Mouse (Mus musculus) myocyte (in vitro differentiated cells): ENCODE measurements at regions not wholly inside any gene's neighbourhood (a gene's known extent, or its start where the extent isn't known, plus 50 kb on each side); places are given as distances from the start of the nearest gene placed in this dataset.

Experiments
- H3K27me3 ChIP-seq: one replicate; pipeline ENCODE4 v1.6.1; 2011; ENCODE audit not compliant: control insufficient read depth, insufficient read depth, insufficient read length
- H3K36me3 ChIP-seq: one replicate; pipeline ENCODE4 v1.6.1; 2011; ENCODE audit not compliant: control insufficient read depth, insufficient read depth
- H3K4me2 ChIP-seq: one replicate; pipeline ENCODE4 v1.6.1; 2011; ENCODE audit warnings: low read depth, control low read depth
- H3K4me3 ChIP-seq: one replicate; pipeline ENCODE4 v1.5.1; 2011; ENCODE audit warnings: mild to moderate bottlenecking, control low read depth, moderate library complexity
- H3K79me2 ChIP-seq: one replicate; pipeline ENCODE4 v1.6.1; 2011; ENCODE audit not compliant: control insufficient read depth, insufficient read depth
- H3ac ChIP-seq: one replicate; pipeline ENCODE4 v1.6.1; 2011; ENCODE audit not compliant: control insufficient read depth, insufficient read length
- CEBPB ChIP-seq: IDR thresholded peaks from 2 replicates; pipeline ENCODE4 v1.6.1; 2011; ENCODE audit warnings: mild to moderate bottlenecking, moderate library complexity; ENCODE audit not compliant: poor library complexity, insufficient read depth, severe bottlenecking
- E2F4 ChIP-seq: IDR thresholded peaks from one replicate; pipeline ENCODE4 v1.6.1; 2011; ENCODE audit warnings: mild to moderate bottlenecking, control low read depth, moderate library complexity; ENCODE audit not compliant: insufficient read depth
- MAX ChIP-seq: IDR thresholded peaks from one replicate; pipeline ENCODE4 v1.6.1; 2011; ENCODE audit warnings: low read depth, mild to moderate bottlenecking, control low read depth
- MYOD1 ChIP-seq, 3 experiments: IDR thresholded peaks; one replicate each; pipeline ENCODE4 v1.6.1; 2011; ENCODE audit warnings: control low read depth in 2 of 3, low read depth in 2 of 3, mild to moderate bottlenecking in 2 of 3, moderate library complexity in 1 of 3; ENCODE audit not compliant: insufficient read length in 2 of 3, control insufficient read depth in 1 of 3
- MYOG ChIP-seq, 3 experiments: IDR thresholded peaks; one replicate each; pipeline ENCODE4 v1.6.1; 2011; ENCODE audit warnings: control low read depth in 2 of 3, low read depth in 2 of 3, mild to moderate bottlenecking in 2 of 3; ENCODE audit not compliant: insufficient read length in 2 of 3, control insufficient read depth in 1 of 3, insufficient read depth in 1 of 3
- POLR2A ChIP-seq: IDR thresholded peaks from one replicate; pipeline ENCODE4 v1.6.1; 2011; ENCODE audit warnings: low read depth, mild to moderate bottlenecking, control low read depth, moderate library complexity; ENCODE audit not compliant: insufficient read length
- POLR2AphosphoS2 ChIP-seq: IDR thresholded peaks from one replicate; pipeline ENCODE4 v1.6.1; 2011; ENCODE audit warnings: low read depth, control low read depth; ENCODE audit not compliant: insufficient read length
- REST ChIP-seq: IDR thresholded peaks from one replicate; pipeline ENCODE4 v1.6.1; 2011; ENCODE audit warnings: mild to moderate bottlenecking, control low read depth, moderate library complexity; ENCODE audit not compliant: insufficient read depth, insufficient read length
- SRF ChIP-seq: IDR thresholded peaks from one replicate; pipeline ENCODE4 v1.6.1; 2011; ENCODE audit warnings: low read depth; ENCODE audit not compliant: control insufficient read depth, insufficient read length
- TCF12 ChIP-seq: IDR thresholded peaks from one replicate; pipeline ENCODE4 v1.6.1; 2011; ENCODE audit warnings: mild to moderate bottlenecking, control low read depth; ENCODE audit not compliant: poor library complexity, insufficient read depth, severe bottlenecking
- TCF3 ChIP-seq: IDR thresholded peaks from one replicate; pipeline ENCODE4 v1.6.1; 2011; ENCODE audit warnings: low read depth, control low read depth; ENCODE audit not compliant: insufficient read length
- USF1 ChIP-seq: IDR thresholded peaks from one replicate; pipeline ENCODE4 v1.6.1; 2011; ENCODE audit warnings: low read depth, mild to moderate bottlenecking, control low read depth, moderate library complexity

GRCm38 (mm10) chr5:149355131-149355530 lies 56.4 kb upstream of the Medag start:
- H3K36me3 ChIP-seq: no peaks in the 10 kb centered on the region
- no peak overlapping the region for H3K4me2 ChIP-seq
- H3K79me2 ChIP-seq: no peaks in the 10 kb centered on the region
- H3ac ChIP-seq: no peak overlapping the region
- H3K4me3 ChIP-seq: no peak overlapping the region
- TF ChIP-seq E2F4 (no peak), SRF (no peak), USF1 (no peak), TCF3 (no peak), TCF12 (no peak), POLR2A (no peak), MYOD1 (IDR thresholded peaks at IDR 0.05; ENCODE audit: control insufficient read depth in 1 of 3, insufficient read length in 2 of 3, low read depth in 2 of 3) (no peak), MYOG (IDR thresholded peaks at IDR 0.05; ENCODE audit: control insufficient read depth in 1 of 3, insufficient read depth in 1 of 3, insufficient read length in 2 of 3, low read depth in 2 of 3) (no peak), POLR2AphosphoS2 (no peak), CEBPB (no peak), MAX (no peak)
- no peaks in the 10 kb centered on the region for H3K27me3 ChIP-seq

GRCm38 (mm10) chr5:149356970-149357369 lies 54.6 kb upstream of the Medag start:
- no peaks in the 10 kb centered on the region for H3K27me3 ChIP-seq
- TF ChIP-seq POLR2AphosphoS2 (no peak), TCF12 (no peak), POLR2A (no peak), TCF3 (no peak), MYOD1 (IDR thresholded peaks at IDR 0.05; ENCODE audit: control insufficient read depth in 1 of 3, insufficient read length in 2 of 3, low read depth in 2 of 3) (no peak), MAX (no peak), E2F4 (no peak), SRF (no peak), REST (no peak), CEBPB (no peak), MYOG (IDR thresholded peaks at IDR 0.05; ENCODE audit: control insufficient read depth in 1 of 3, insufficient read depth in 1 of 3, insufficient read length in 2 of 3, low read depth in 2 of 3) (no peak), USF1 (no peak)
- no peak overlapping the region for H3K4me2 ChIP-seq
- H3K36me3 ChIP-seq: no peaks in the 10 kb centered on the region
- no peaks in the 10 kb centered on the region for H3K79me2 ChIP-seq
- no peak overlapping the region for H3K4me3 ChIP-seq
- no peak overlapping the region for H3ac ChIP-seq
